In genomic region chr11:100673169-100673568, GRCm38 (mm10) we compare ENCODE assay signal across 8 mouse cellular contexts. TPM values are rescaled to one million over a fixed set of nuclear protein-coding genes. Genes with fewer than 3 reads are reported as not detected.
DNase-seq lines count a peak whose midpoint lies in the region; ATAC-seq and TF ChIP-seq lines count a peak whose summit lies in the region.

No protein-coding gene starts in this region.

- WGBS in forebrain, embryonic 14.5 days: 2% methylated on average over 23 of the region's 23 CpGs
- WGBS in liver, embryonic 11.5 days: 11% methylated on average over 23 of the region's 23 CpGs
- 2% methylated on average over 23 of the region's 23 CpGs for WGBS in neural tube, embryonic 14.5 days

- intact Hi-C loops in heart, postnatal 25 days (cut with DNase I): no loop called here

- no peak overlapping the region for H3K4me3 ChIP-seq in layer of hippocampus, adult 2 months
- no peak overlapping the region for H3K4me3 ChIP-seq in forebrain, embryonic 14.5 days (ENCODE audit: low read depth, low read length)
- H3K4me3 ChIP-seq in liver, embryonic 11.5 days (ENCODE audit: low read depth, low read length): no peak overlapping the region
- no peak overlapping the region for H3K4me3 ChIP-seq in neural tube, embryonic 14.5 days (ENCODE audit: low read depth, low read length)

- H3K4me2 ChIP-seq in forebrain, embryonic 14.5 days (ENCODE audit: low read length): peak overlapping the region; percentile 26; the same call in 1 of the 2 replicates
- peak overlapping the region; percentile 38 for H3K4me2 ChIP-seq in liver, embryonic 11.5 days
- peak overlapping the region; percentile 27; the same call in 1 of the 2 replicates for H3K4me2 ChIP-seq in neural tube, embryonic 14.5 days (ENCODE audit: low read depth, low read length)

- H3K9ac ChIP-seq in forebrain, embryonic 14.5 days (ENCODE audit: low read length): peak overlapping the region; percentile 25; the same call in 1 of the 2 replicates
- no peak overlapping the region for H3K9ac ChIP-seq in liver, embryonic 11.5 days (ENCODE audit: low read depth, low read length)
- H3K9ac ChIP-seq in neural tube, embryonic 14.5 days (replicated peaks; ENCODE audit: low read depth, low read length): 0 out of 2 replicates have a peak overlapping the region, but pooled peaks have one; percentile 11

- H3K27ac ChIP-seq in layer of hippocampus, adult 2 months: peak overlapping the region; percentile 18; the same call in 1 of the 2 replicates
- no peak overlapping the region for H3K27ac ChIP-seq in forebrain, embryonic 14.5 days (ENCODE audit: low read depth, low read length)
- no peak overlapping the region for H3K27ac ChIP-seq in liver, embryonic 11.5 days (ENCODE audit: low read depth, low read length)
- H3K27ac ChIP-seq in neural tube, embryonic 14.5 days (ENCODE audit: low read depth, low read length): no peak overlapping the region

- no peaks in the 10 kb centered on the region for H3K4me1 ChIP-seq in forebrain, embryonic 14.5 days (ENCODE audit: control insufficient read depth, insufficient read depth, low read length)
- no peaks in the 10 kb centered on the region for H3K4me1 ChIP-seq in liver, embryonic 11.5 days (replicated peaks; ENCODE audit: control insufficient read depth, insufficient read depth, low read length)
- peaks cover 6% of the 10 kb centered on the region for H3K4me1 ChIP-seq in neural tube, embryonic 14.5 days (ENCODE audit: control insufficient read depth, insufficient read depth, low read length)

- no peak for TF ChIP-seq CTCF in layer of hippocampus, adult 2 months (conservative IDR thresholded peaks at IDR 0.05)

- H3K27me3 ChIP-seq in forebrain, embryonic 14.5 days (replicated peaks; ENCODE audit: control insufficient read depth, insufficient read depth, low read length): no peaks in the 10 kb centered on the region
- peaks cover 33% of the 10 kb centered on the region for H3K27me3 ChIP-seq in liver, embryonic 11.5 days (replicated peaks; ENCODE audit: control insufficient read depth, insufficient read depth, low read length)
- H3K27me3 ChIP-seq in neural tube, embryonic 14.5 days (ENCODE audit: control insufficient read depth, insufficient read depth, low read length): no peaks in the 10 kb centered on the region

- H3K36me3 ChIP-seq in forebrain, embryonic 14.5 days (ENCODE audit: control insufficient read depth, insufficient read depth, low read length): no peaks in the 10 kb centered on the region
- H3K36me3 ChIP-seq in liver, embryonic 11.5 days (ENCODE audit: control insufficient read depth, insufficient read depth, low read length): no peaks in the 10 kb centered on the region
- H3K36me3 ChIP-seq in neural tube, embryonic 14.5 days (ENCODE audit: control insufficient read depth, insufficient read depth, low read length): no peaks in the 10 kb centered on the region

- DNase-seq in layer of hippocampus, adult 2 months (ENCODE audit: low spot score in 2 of 2): no peak
- no peak for DNase-seq in layer of hippocampus, adult 18-20 months (ENCODE audit: low spot score in 2 of 2)
- peak; percentile 23 for DNase-seq in forebrain, embryonic 14.5 days (ENCODE audit: low spot score)
- peak; percentile 56 for DNase-seq in heart, postnatal 25 days (ENCODE audit: low spot score)
- DNase-seq in liver, embryonic 11.5 days (ENCODE audit: low spot score): no peak
- DNase-seq in frontal cortex, adult 2 months (ENCODE audit: extremely low spot score in 1 of 2, low spot score in 1 of 2): no peak
- DNase-seq in left cerebral cortex, adult 11 months (ENCODE audit: low spot score): no peak

- 0 out of 2 replicates have a peak, but pooled peaks cover 2% of the 10 kb centered on the region for H3K9me3 ChIP-seq in forebrain, embryonic 14.5 days (replicated peaks; ENCODE audit: control insufficient read depth, low read length)
- no peaks in the 10 kb centered on the region for H3K9me3 ChIP-seq in liver, embryonic 11.5 days (ENCODE audit: control insufficient read depth, low read length)
- H3K9me3 ChIP-seq in neural tube, embryonic 14.5 days (ENCODE audit: control insufficient read depth, low read length): no peaks in the 10 kb centered on the region

- no peak for ATAC-seq in forebrain, embryonic 14.5 days
- no peak for ATAC-seq in liver, embryonic 11.5 days (replicated peaks; ENCODE audit: low FRiP score)
- ATAC-seq in neural tube, embryonic 14.5 days (ENCODE audit: low read depth): no peak

RNA-seq across cellular contexts. Expression of gene Zfp385c, which starts 19.1 kb away (rescaled TPM):
- total RNA-seq in layer of hippocampus, adult 2 months (2021): under 1 TPM; 0.20 to 0.67 TPM
- total RNA-seq in layer of hippocampus, adult 18-20 months (2021): under 1 TPM in 1 of 2 experiments, not detected in 1; 0.37 TPM
- 0.10 TPM in 1 of 2 replicates, not detected in the other for polyA plus RNA-seq in forebrain, embryonic 14.5 days (2014; fragmentation: Nextera tagmentation; extraction: Ambion mirVana)
- total RNA-seq in heart, postnatal 25 days (2021): under 1 TPM; 0.31 to 0.47 TPM
- not detected in 2 replicates for polyA plus RNA-seq in liver, embryonic 11.5 days (2014; fragmentation: Nextera tagmentation; extraction: Ambion mirVana)
- polyA plus RNA-seq in neural tube, embryonic 14.5 days (2014; fragmentation: Nextera tagmentation; extraction: Ambion mirVana): 0.50 and 0.61 TPM in 2 replicates
- 2.5 TPM in 2 replicates for polyA plus RNA-seq in frontal cortex, adult 2 months (2012; rRNA removed)

RNA-seq across cellular contexts. Expression of gene Dhx58, which starts 30.9 kb away (rescaled TPM):
- 1 to 10 TPM; 1.6 to 2.3 TPM for total RNA-seq in layer of hippocampus, adult 2 months (2021)
- total RNA-seq in layer of hippocampus, adult 18-20 months (2021): 1 to 10 TPM; 1.4 to 2.5 TPM
- polyA plus RNA-seq in forebrain, embryonic 14.5 days (2014; fragmentation: Nextera tagmentation; extraction: Ambion mirVana): 1.2 and 1.6 TPM in 2 replicates
- under 1 TPM; 0.68 to 0.98 TPM for total RNA-seq in heart, postnatal 25 days (2021)
- polyA plus RNA-seq in liver, embryonic 11.5 days (2014; fragmentation: Nextera tagmentation; extraction: Ambion mirVana): 2.5 and 3.7 TPM in 2 replicates
- polyA plus RNA-seq in neural tube, embryonic 14.5 days (2014; fragmentation: Nextera tagmentation; extraction: Ambion mirVana): 2.7 and 2.8 TPM in 2 replicates
- 2.7 and 2.8 TPM in 2 replicates for polyA plus RNA-seq in frontal cortex, adult 2 months (2012; rRNA removed)

RNA-seq across cellular contexts. Expression of gene Kat2a, which starts 39.1 kb away (rescaled TPM):
- 10 to 100 TPM; 55.4 to 57.8 TPM for total RNA-seq in layer of hippocampus, adult 2 months (2021)
- total RNA-seq in layer of hippocampus, adult 18-20 months (2021): 10 to 100 TPM; 53.9 to 58.0 TPM
- polyA plus RNA-seq in forebrain, embryonic 14.5 days (2014; fragmentation: Nextera tagmentation; extraction: Ambion mirVana): 32.6 and 47.3 TPM in 2 replicates
- total RNA-seq in heart, postnatal 25 days (2021): 10 to 100 TPM; 12.3 to 13.6 TPM
- 66.3 and 75.7 TPM in 2 replicates for polyA plus RNA-seq in liver, embryonic 11.5 days (2014; fragmentation: Nextera tagmentation; extraction: Ambion mirVana)
- polyA plus RNA-seq in neural tube, embryonic 14.5 days (2014; fragmentation: Nextera tagmentation; extraction: Ambion mirVana): 55.3 and 57.0 TPM in 2 replicates
- polyA plus RNA-seq in frontal cortex, adult 2 months (2012; rRNA removed): 60.7 and 61.7 TPM in 2 replicates

RNA-seq across cellular contexts. Expression of gene Hspb9, which starts 40.5 kb away (rescaled TPM):
- not detected for total RNA-seq in layer of hippocampus, adult 2 months (2021)
- not detected for total RNA-seq in layer of hippocampus, adult 18-20 months (2021)
- 0.53 TPM in 1 of 2 replicates, not detected in the other for polyA plus RNA-seq in forebrain, embryonic 14.5 days (2014; fragmentation: Nextera tagmentation; extraction: Ambion mirVana)
- total RNA-seq in heart, postnatal 25 days (2021): not detected
- 0.27 and 0.30 TPM in 2 replicates for polyA plus RNA-seq in liver, embryonic 11.5 days (2014; fragmentation: Nextera tagmentation; extraction: Ambion mirVana)
- polyA plus RNA-seq in neural tube, embryonic 14.5 days (2014; fragmentation: Nextera tagmentation; extraction: Ambion mirVana): not detected in 2 replicates
- not detected in 2 replicates for polyA plus RNA-seq in frontal cortex, adult 2 months (2012; rRNA removed)

RNA-seq across cellular contexts. Expression of gene Dnajc7, which starts 53.2 kb away (rescaled TPM):
- total RNA-seq in layer of hippocampus, adult 2 months (2021): 100 to 1,000 TPM; 242 to 257 TPM
- 100 to 1,000 TPM; 223 to 252 TPM for total RNA-seq in layer of hippocampus, adult 18-20 months (2021)
- 77.3 and 82.5 TPM in 2 replicates for polyA plus RNA-seq in forebrain, embryonic 14.5 days (2014; fragmentation: Nextera tagmentation; extraction: Ambion mirVana)
- total RNA-seq in heart, postnatal 25 days (2021): 100 to 1,000 TPM; 121 to 124 TPM
- polyA plus RNA-seq in liver, embryonic 11.5 days (2014; fragmentation: Nextera tagmentation; extraction: Ambion mirVana): 70.6 and 70.8 TPM in 2 replicates
- polyA plus RNA-seq in neural tube, embryonic 14.5 days (2014; fragmentation: Nextera tagmentation; extraction: Ambion mirVana): 109 and 112 TPM in 2 replicates
- polyA plus RNA-seq in frontal cortex, adult 2 months (2012; rRNA removed): 224 and 228 TPM in 2 replicates

Comparison
In these comparisons a context has a peak if more than half of its experiments do, and no peak if none do; other contexts are left out.
1. DNase-seq: peak in forebrain, embryonic 14.5 days (single experiment) and heart, postnatal 25 days (single experiment); none in layer of hippocampus, adult 2 months (0 of 2), layer of hippocampus, adult 18-20 months (0 of 2), liver, embryonic 11.5 days (single experiment), frontal cortex, adult 2 months (0 of 2) and left cerebral cortex, adult 11 months (single experiment).
2. Peak in every context shown above with its lines, with median percentiles within 50 percentile points of each other: H3K4me2 ChIP-seq.